Mouse (Mus musculus) heart, postnatal 0 days (tissue): ENCODE results near the gene Trim2.

Source experiments
- CTCF ChIP-seq: IDR thresholded peaks from 2 replicates; pipeline ENCODE4 v1.5.1; 2016; ENCODE audit warnings: antibody characterized with exemption, control low read depth, low read depth
- EP300 ChIP-seq: IDR thresholded peaks from 2 replicates; pipeline ENCODE4 v1.6.1; 2016; ENCODE audit warnings: antibody characterized with exemption, low read depth

GRCm38 (mm10) chr3:84154721-84155141 lies 151.9 kb downstream of the Trim2 start:
- no peak for TF ChIP-seq CTCF
- no peak for TF ChIP-seq EP300
